Comparison of ENCODE assay signal across 15 mouse cellular contexts in the genomic region with DNA sequence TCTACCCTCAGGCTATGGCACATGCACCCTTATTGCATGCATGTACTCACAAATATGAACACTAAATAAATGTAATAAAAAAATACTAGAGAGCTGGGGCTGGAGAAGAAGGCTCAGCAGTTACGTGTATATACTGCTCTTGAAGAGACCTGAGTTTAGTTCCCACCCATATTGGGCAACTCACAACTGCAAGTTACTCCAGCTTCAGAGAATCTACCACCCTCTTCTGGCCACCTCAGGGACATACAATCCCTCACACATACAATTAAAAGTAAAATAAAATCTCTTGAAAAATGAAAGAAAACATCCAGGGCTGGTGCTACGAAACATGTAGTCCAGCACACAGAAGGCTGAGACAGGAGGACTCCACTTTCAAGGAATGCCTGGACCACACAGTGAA. TPM values are rescaled to one million over a fixed set of nuclear protein-coding genes. Genes with fewer than 3 reads are reported as not detected.
DNase-seq lines count a peak whose midpoint lies in the region; ATAC-seq lines count a peak whose summit lies in the region.
"Had no signal": no experiment of that assay in that cellular context is flagged by ENCODE, and none has a peak within 500 bp of the region (broad histone marks: within the 10 kb centered on the region; RNA-seq: fewer than 3 reads in every experiment).

No protein-coding gene starts in this region.

- DNase-seq in embryonic facial prominence, embryonic 11.5 days (ENCODE audit: low spot score): peak; percentile 9
- DNase-seq in embryonic facial prominence, embryonic 10.5 days (ENCODE audit: low spot score): no peak
- DNase-seq in lung, postnatal 36 days: peak; percentile 26
- DNase-seq in lung, postnatal 10 days: no peak
- DNase-seq in adipocyte (ENCODE audit: low spot score): peak; percentile 56
- peak; percentile 60 for DNase-seq in naive thymus-derived CD4-positive, alpha-beta T cell, adult 2 months (ENCODE audit: low read depth)
- no peak for DNase-seq in retina, postnatal 1 day
- no peak for DNase-seq in hindbrain, embryonic 10.5 days (ENCODE audit: low spot score)
- DNase-seq: adrenal gland, adult 8-10 months; cerebellum, adult 2 months; heart, adult 18-20 months had no signal

- no peak overlapping the region for H3K27ac ChIP-seq in embryonic facial prominence, embryonic 11.5 days (replicated peaks; ENCODE audit: low read depth, low read length)
- H3K27ac ChIP-seq in embryonic facial prominence, embryonic 10.5 days (replicated peaks): no peak overlapping the region
- H3K27ac ChIP-seq in hindbrain, embryonic 10.5 days: no peak overlapping the region
- H3K27ac ChIP-seq: embryonic facial prominence, embryonic 12.5 days; hindbrain, embryonic 15.5 days; limb, embryonic 13.5 days; neural tube, embryonic 13.5 days had no signal

- no peaks in the 10 kb centered on the region for H3K9me3 ChIP-seq in embryonic facial prominence, embryonic 11.5 days (replicated peaks; ENCODE audit: control insufficient read depth, low read length)
- 0 out of 2 replicates have a peak, but pooled peaks cover 2% of the 10 kb centered on the region for H3K9me3 ChIP-seq in embryonic facial prominence, embryonic 10.5 days
- H3K9me3 ChIP-seq in hindbrain, embryonic 10.5 days: no peaks in the 10 kb centered on the region
- H3K9me3 ChIP-seq: hindbrain, embryonic 15.5 days; limb, embryonic 13.5 days; neural tube, embryonic 13.5 days had no signal

- H3K27me3 ChIP-seq in embryonic facial prominence, embryonic 11.5 days (ENCODE audit: control insufficient read depth, insufficient read depth, low read length): no peaks in the 10 kb centered on the region
- H3K27me3 ChIP-seq in embryonic facial prominence, embryonic 10.5 days (replicated peaks; ENCODE audit: low read depth, poor library complexity, severe bottlenecking): no peaks in the 10 kb centered on the region
- no peaks in the 10 kb centered on the region for H3K27me3 ChIP-seq in hindbrain, embryonic 10.5 days (ENCODE audit: insufficient read depth, poor library complexity, severe bottlenecking)
- H3K27me3 ChIP-seq: embryonic facial prominence, embryonic 12.5 days; hindbrain, embryonic 15.5 days; limb, embryonic 13.5 days; neural tube, embryonic 13.5 days had no signal

- ATAC-seq in embryonic facial prominence, embryonic 11.5 days (replicated peaks; ENCODE audit: insufficient number of reproducible peaks, low FRiP score, low TSS enrichment, low read depth): no peak

- H3K4me3 ChIP-seq in embryonic facial prominence, embryonic 11.5 days (ENCODE audit: low read depth, low read length): no peak overlapping the region
- no peak overlapping the region for H3K4me3 ChIP-seq in embryonic facial prominence, embryonic 10.5 days
- no peak overlapping the region for H3K4me3 ChIP-seq in hindbrain, embryonic 10.5 days
- H3K4me3 ChIP-seq: embryonic facial prominence, embryonic 12.5 days; hindbrain, embryonic 15.5 days; limb, embryonic 13.5 days; neural tube, embryonic 13.5 days had no signal

- no peak overlapping the region for H3K4me2 ChIP-seq in embryonic facial prominence, embryonic 11.5 days (ENCODE audit: low read depth, low read length)
- H3K4me2 ChIP-seq: embryonic facial prominence, embryonic 12.5 days; hindbrain, embryonic 15.5 days; limb, embryonic 13.5 days; neural tube, embryonic 13.5 days had no signal

- WGBS in embryonic facial prominence, embryonic 11.5 days: 80% methylated on average over 2 of the region's 2 CpGs
- 78% methylated on average over 2 of the region's 2 CpGs for WGBS in embryonic facial prominence, embryonic 10.5 days
- 81% methylated on average over 2 of the region's 2 CpGs for WGBS in hindbrain, embryonic 10.5 days

- H3K4me1 ChIP-seq in embryonic facial prominence, embryonic 11.5 days (ENCODE audit: control insufficient read depth, insufficient read depth, low read length): no peaks in the 10 kb centered on the region
- H3K4me1 ChIP-seq in embryonic facial prominence, embryonic 10.5 days: no peaks in the 10 kb centered on the region
- H3K4me1 ChIP-seq in hindbrain, embryonic 10.5 days (replicated peaks): no peaks in the 10 kb centered on the region
- H3K4me1 ChIP-seq: embryonic facial prominence, embryonic 12.5 days; hindbrain, embryonic 15.5 days; limb, embryonic 13.5 days; neural tube, embryonic 13.5 days had no signal

- no peak overlapping the region for H3K9ac ChIP-seq in embryonic facial prominence, embryonic 11.5 days (replicated peaks; ENCODE audit: low read length)
- H3K9ac ChIP-seq: embryonic facial prominence, embryonic 12.5 days; hindbrain, embryonic 15.5 days; limb, embryonic 13.5 days; neural tube, embryonic 13.5 days had no signal

- peaks cover 4% of the 10 kb centered on the region for H3K36me3 ChIP-seq in embryonic facial prominence, embryonic 11.5 days (replicated peaks; ENCODE audit: control insufficient read depth, insufficient read depth, low read depth, low read length)
- H3K36me3 ChIP-seq in embryonic facial prominence, embryonic 10.5 days (replicated peaks): peaks cover 48% of the 10 kb centered on the region
- H3K36me3 ChIP-seq in hindbrain, embryonic 10.5 days: peaks cover 46% of the 10 kb centered on the region

RNA-seq across cellular contexts. Expression of a gene that starts 1.8 kb away (rescaled TPM):
- polyA plus RNA-seq in embryonic facial prominence, embryonic 11.5 days (2014; fragmentation: Nextera tagmentation; extraction: Ambion mirVana): 0.14 and 0.35 TPM in 2 replicates
- 0.54 and 1.0 TPM in 2 replicates for polyA plus RNA-seq in embryonic facial prominence, embryonic 10.5 days (2016; fragmentation: Nextera tagmentation; extraction: Ambion mirVana)
- polyA plus RNA-seq in hindbrain, embryonic 10.5 days (2016; fragmentation: Nextera tagmentation; extraction: Ambion mirVana): 0.52 and 1.2 TPM in 2 replicates

RNA-seq across cellular contexts. Expression of a gene that starts 11.5 kb away (rescaled TPM):
- polyA plus RNA-seq in embryonic facial prominence, embryonic 11.5 days (2014; fragmentation: Nextera tagmentation; extraction: Ambion mirVana): 700 and 782 TPM in 2 replicates
- polyA plus RNA-seq in embryonic facial prominence, embryonic 10.5 days (2016; fragmentation: Nextera tagmentation; extraction: Ambion mirVana): 776 and 799 TPM in 2 replicates
- polyA plus RNA-seq in hindbrain, embryonic 10.5 days (2016; fragmentation: Nextera tagmentation; extraction: Ambion mirVana): 810 and 924 TPM in 2 replicates

RNA-seq across cellular contexts. Expression of a gene that starts 15.7 kb away (rescaled TPM):
- polyA plus RNA-seq in embryonic facial prominence, embryonic 11.5 days (2014; fragmentation: Nextera tagmentation; extraction: Ambion mirVana): 0.21 and 0.43 TPM in 2 replicates
- polyA plus RNA-seq in embryonic facial prominence, embryonic 10.5 days (2016; fragmentation: Nextera tagmentation; extraction: Ambion mirVana): 0.41 TPM in 1 of 2 replicates, not detected in the other
- polyA plus RNA-seq in hindbrain, embryonic 10.5 days (2016; fragmentation: Nextera tagmentation; extraction: Ambion mirVana): 0.20 and 0.21 TPM in 2 replicates
- polyA plus RNA-seq: cerebellum, adult 2 months had no signal

RNA-seq across cellular contexts. Expression of a gene that starts 21.2 kb away (rescaled TPM):
- 0.20 TPM in 1 of 2 replicates, not detected in the other for polyA plus RNA-seq in embryonic facial prominence, embryonic 11.5 days (2014; fragmentation: Nextera tagmentation; extraction: Ambion mirVana)
- 0.47 and 0.87 TPM in 2 replicates for polyA plus RNA-seq in embryonic facial prominence, embryonic 10.5 days (2016; fragmentation: Nextera tagmentation; extraction: Ambion mirVana)
- polyA plus RNA-seq in hindbrain, embryonic 10.5 days (2016; fragmentation: Nextera tagmentation; extraction: Ambion mirVana): 0.14 TPM in 1 of 2 replicates, not detected in the other
- polyA plus RNA-seq: cerebellum, adult 2 months; embryonic facial prominence, embryonic 12.5 days; hindbrain, embryonic 15.5 days; limb, embryonic 13.5 days; neural tube, embryonic 13.5 days had no signal

RNA-seq across cellular contexts. Expression of a gene that starts 25.9 kb away (rescaled TPM):
- 7.2 and 8.4 TPM in 2 replicates for polyA plus RNA-seq in embryonic facial prominence, embryonic 11.5 days (2014; fragmentation: Nextera tagmentation; extraction: Ambion mirVana)
- polyA plus RNA-seq in embryonic facial prominence, embryonic 10.5 days (2016; fragmentation: Nextera tagmentation; extraction: Ambion mirVana): 8.9 and 10.2 TPM in 2 replicates
- 9.6 and 11.0 TPM in 2 replicates for polyA plus RNA-seq in hindbrain, embryonic 10.5 days (2016; fragmentation: Nextera tagmentation; extraction: Ambion mirVana)

Comparison
In these comparisons a context has a peak if more than half of its experiments do, and no peak if none do; other contexts are left out.
1. DNase-seq: peak in embryonic facial prominence, embryonic 11.5 days (single experiment), lung, postnatal 36 days (single experiment), adipocyte (single experiment) and naive thymus-derived CD4-positive, alpha-beta T cell, adult 2 months (single experiment); none in embryonic facial prominence, embryonic 10.5 days (single experiment), lung, postnatal 10 days (single experiment), retina, postnatal 1 day (single experiment) and hindbrain, embryonic 10.5 days (single experiment).